Mouse (Mus musculus) hindbrain, embryonic 11.5 days (tissue): ENCODE data around the gene Dmgdh. TPM values are rescaled to one million over a fixed set of nuclear protein-coding genes. Genes with fewer than 3 reads are reported as not detected.
A peak's percentile ranks its signal among the peaks of the same experiment; 100 is the strongest.

Experiments
- ATAC-seq: fragments of 200-750 bp; cut with Nextera tagmentation; 2 replicates; pipeline ENCODE4 v1.8.0; 2017; ENCODE audit warnings: mild to moderate bottlenecking, moderate TSS enrichment, moderate library complexity; ENCODE audit not compliant: low FRiP score
- DNase-seq: peaks from one replicate; pipeline ENCODE4 v3.0.0-alpha.2; 2015; ENCODE audit warnings: low spot score
- H3K27ac ChIP-seq: fragments of 300-500 bp; sonication (generic); 2 replicates; pipeline ENCODE4 v1.5.1; 2014; ENCODE audit warnings: mild to moderate bottlenecking, low read depth, low read length
- H3K27me3 ChIP-seq: fragments of 300-500 bp; sonication (generic); 2 replicates; pipeline ENCODE4 v1.6.1; 2014; ENCODE audit warnings: mild to moderate bottlenecking, low read length, moderate library complexity, mixed read lengths; ENCODE audit not compliant: control insufficient read depth, insufficient read depth
- H3K36me3 ChIP-seq: fragments of 300-500 bp; sonication (generic); 2 replicates; pipeline ENCODE4 v1.6.1; 2014; ENCODE audit warnings: mild to moderate bottlenecking, low read length, moderate library complexity, mixed read lengths; ENCODE audit not compliant: control insufficient read depth, insufficient read depth
- H3K4me1 ChIP-seq: fragments of 300-500 bp; sonication (generic); replicated peaks from 2 replicates; pipeline ENCODE4 v1.6.1; 2014; ENCODE audit warnings: low read length, mixed read lengths; ENCODE audit not compliant: control insufficient read depth, insufficient read depth
- H3K4me2 ChIP-seq: fragments of 300-500 bp; sonication (generic); replicated peaks from 2 replicates; pipeline ENCODE4 v1.6.1; 2014; ENCODE audit warnings: mild to moderate bottlenecking, low read depth, low read length
- H3K4me3 ChIP-seq: fragments of 300-500 bp; sonication (generic); 2 replicates; pipeline ENCODE4 v1.5.1; 2014; ENCODE audit warnings: low read depth, low read length
- H3K9ac ChIP-seq: fragments of 300-500 bp; sonication (generic); 2 replicates; pipeline ENCODE4 v1.6.1; 2014; ENCODE audit warnings: low read depth, low read length
- H3K9me3 ChIP-seq: fragments of 300-500 bp; sonication (generic); 2 replicates; pipeline ENCODE4 v1.6.1; 2016; ENCODE audit warnings: low read length; ENCODE audit not compliant: control insufficient read depth
- WGBS: fragments of 180-500 bp; shearing (Covaris S2); extraction: QIAGEN DNeasy Blood & Tissue Kit; methylation state at CpG from one replicate; pipeline ENCODE4 v1.1.7; 2014; 5-methylcytosine and 5-hydroxymethylcytosine counted together
- polyA plus RNA-seq: library from polyadenylated mRNA; unstranded; fragments of >200 nt; fragmentation: Nextera tagmentation; extraction: Ambion mirVana; gene quantifications from 2 replicates; pipeline ENCODE4 v1.2.1, GENCODE M21; 2014

Dmgdh gene
- polyA plus RNA-seq, result 0.17 and 0.24 TPM in 2 replicates

DNA sequence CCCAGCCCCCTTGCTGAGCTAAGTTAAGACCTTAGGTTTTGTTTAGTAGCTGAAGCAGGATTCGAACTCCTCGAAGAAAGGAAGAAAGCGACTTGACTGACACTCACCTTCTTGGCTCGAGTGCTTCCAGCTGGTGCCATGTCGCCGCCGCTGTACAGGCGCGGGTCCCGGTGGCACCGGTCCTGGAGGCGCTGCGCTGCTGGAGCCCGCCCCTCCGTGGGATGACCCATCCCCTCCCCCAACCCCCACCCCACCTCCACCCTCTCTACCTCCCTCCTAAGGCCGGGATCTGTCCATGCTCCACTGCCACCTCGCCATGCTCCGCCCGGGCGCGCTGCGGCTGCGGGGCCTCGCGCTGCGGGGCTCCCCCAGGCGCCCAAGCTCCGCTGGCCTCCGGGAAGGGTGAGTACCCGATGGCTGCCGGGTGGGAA, at the start of gene Dmgdh, which contains the start of gene Bhmt2:
Gene Dmgdh, plus strand, starts transcription at position 303 of the 431 bp plus-strand sequence.
Gene Bhmt2, minus strand, starts transcription at position 172 of the 431 bp plus-strand sequence.
- Histone ChIP-seq H3K4me2 (0 out of 2 replicates have a peak within 1 kb of the TSS, but pooled peaks have one; percentile 5), H3K27me3 (peaks cover 10% of the 10 kb centered on the region), H3K27ac (no peak within 1 kb of the TSS), H3K9me3 (no peaks in the 10 kb centered on the region), H3K9ac (no peak within 1 kb of the TSS), H3K4me1 (0 out of 2 replicates have a peak, but pooled peaks cover 3% of the 10 kb centered on the region), H3K4me3 (peak within 1 kb of the TSS; percentile 8; the same call in 1 of the 2 replicates), H3K36me3 (no peaks in the 10 kb centered on the region)
- no peak for ATAC-seq
- 6% methylated on average over 20 of the region's 31 CpGs for WGBS
- DNase-seq, result no peak

- no peak overlapping the region for H3K27ac ChIP-seq
- no peak overlapping the region for H3K4me2 ChIP-seq
- H3K36me3 ChIP-seq, result no peaks in the 10 kb centered on the region
- H3K9me3 ChIP-seq, result no peaks in the 10 kb centered on the region
- no peak overlapping the region for H3K9ac ChIP-seq
- WGBS, result 25% methylated on average over 6 of the region's 6 CpGs
- H3K27me3 ChIP-seq, result no peaks in the 10 kb centered on the region
- H3K4me1 ChIP-seq, result no peaks in the 10 kb centered on the region
- DNase-seq, result no peak
- H3K4me3 ChIP-seq, result no peak overlapping the region
- no peak for ATAC-seq
Measured at GRCm38 (mm10) chr13:93628861-93629260, 45.4 kb upstream of the Dmgdh start.

GRCm38 (mm10) chr13:93630941-93631705, 43.1 kb upstream of the Dmgdh start:
- Histone ChIP-seq H3K9me3 (no peaks in the 10 kb centered on the region), H3K4me3 (no peak overlapping the region), H3K36me3 (no peaks in the 10 kb centered on the region), H3K9ac (no peak overlapping the region), H3K4me2 (no peak overlapping the region), H3K27ac (no peak overlapping the region), H3K4me1 (no peaks in the 10 kb centered on the region), H3K27me3 (no peaks in the 10 kb centered on the region)
- ATAC-seq (no peak), DNase-seq (no peak)
- WGBS, result 87% methylated on average over 10 of the region's 10 CpGs

DNA sequence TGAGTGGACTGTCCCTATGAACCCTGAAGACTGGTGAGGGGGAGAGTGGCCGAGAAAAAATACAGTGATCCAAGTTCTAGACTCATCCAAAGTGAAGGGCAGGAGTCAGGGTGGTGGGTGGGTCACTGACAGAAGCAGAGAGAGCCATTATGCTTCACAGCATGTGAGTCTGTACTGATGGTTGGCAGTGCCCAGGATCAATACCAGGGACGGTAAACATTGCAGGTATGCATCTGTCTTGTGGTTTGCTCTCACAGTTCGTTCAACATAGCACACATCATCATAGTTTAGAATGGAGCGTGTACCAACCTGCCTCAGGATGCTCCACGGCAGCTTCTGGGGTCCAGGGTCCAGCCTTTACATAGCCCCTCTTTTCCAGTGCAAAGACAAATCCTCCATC, 41.3 kb upstream of the Dmgdh start:
- Histone ChIP-seq H3K9me3 (no peaks in the 10 kb centered on the region), H3K27ac (no peak overlapping the region), H3K9ac (no peak overlapping the region), H3K4me2 (no peak overlapping the region), H3K4me3 (no peak overlapping the region), H3K36me3 (no peaks in the 10 kb centered on the region), H3K27me3 (no peaks in the 10 kb centered on the region), H3K4me1 (no peaks in the 10 kb centered on the region)
- ATAC-seq, result no peak
- WGBS, result 82% methylated on average over 5 of the region's 5 CpGs
- no peak for DNase-seq

GRCm38 (mm10) chr13:93636561-93636960, 37.7 kb upstream of the Dmgdh start:
- H3K4me3 ChIP-seq, result no peak overlapping the region
- DNase-seq, result no peak

DNA sequence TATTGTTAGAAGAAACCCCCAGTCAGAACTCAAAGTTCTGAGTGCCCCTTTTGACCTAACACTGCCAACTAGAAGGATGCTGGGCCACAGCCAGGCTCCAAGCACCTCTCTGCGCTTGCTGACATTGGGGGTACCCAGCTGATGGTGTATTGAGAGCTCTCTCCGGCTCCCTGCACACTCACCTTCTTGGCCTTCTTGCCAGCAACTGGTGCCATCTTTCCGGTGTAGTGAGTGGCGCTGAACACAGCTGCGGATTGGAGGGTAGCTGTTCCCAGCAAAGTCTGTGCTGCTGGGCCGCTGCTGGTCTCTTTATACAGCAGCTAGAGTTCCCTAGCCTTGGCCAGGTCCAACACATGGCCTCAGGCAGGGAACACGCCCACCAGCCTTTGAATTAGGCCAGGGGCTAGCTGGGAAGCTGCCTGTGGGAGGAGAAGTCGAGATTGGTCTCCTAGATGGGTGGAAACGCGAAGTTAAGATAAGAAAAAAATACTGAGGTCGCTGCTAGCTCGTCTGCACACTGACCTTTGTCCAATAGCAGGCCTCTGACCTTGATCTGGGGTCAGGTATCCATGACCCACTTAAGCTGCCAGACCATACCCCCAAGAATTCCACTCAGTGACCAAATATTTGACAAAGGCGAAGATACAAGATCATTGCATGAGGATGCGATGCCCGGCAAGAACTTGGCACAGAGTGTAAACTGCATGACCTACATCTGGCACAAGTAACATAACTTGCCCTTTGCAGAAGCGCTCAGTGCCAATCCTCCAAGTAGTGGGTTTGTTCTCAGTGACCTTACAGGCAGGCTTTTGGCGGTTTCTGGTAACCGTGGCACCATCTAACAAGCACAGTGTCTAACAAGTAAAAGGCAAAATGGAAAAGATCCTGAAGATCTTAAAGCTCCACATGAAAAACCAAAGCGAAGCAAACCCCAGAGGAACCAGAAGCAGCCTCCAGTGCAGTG, 36.7 kb upstream of the Dmgdh start, which contains the start of gene Bhmt:
Gene Bhmt, minus strand, starts transcription at position 680 of the 964 bp plus-strand sequence.
- no peaks in the 10 kb centered on the region for H3K36me3 ChIP-seq
- no peaks in the 10 kb centered on the region for H3K4me1 ChIP-seq
- H3K4me2 ChIP-seq, result no peak within 1 kb of the TSS
- no peak within 1 kb of the TSS for H3K27ac ChIP-seq
- H3K9ac ChIP-seq, result no peak within 1 kb of the TSS
- no peak for ATAC-seq
- H3K27me3 ChIP-seq, result no peaks in the 10 kb centered on the region
- H3K9me3 ChIP-seq, result no peaks in the 10 kb centered on the region
- DNase-seq, result no peak
- 79% methylated on average over 19 of the region's 19 CpGs for WGBS
- no peak within 1 kb of the TSS for H3K4me3 ChIP-seq

More at GRCm38 (mm10) chr13:93636561-93636960, 37.7 kb upstream of the Dmgdh start:
- ATAC-seq, result no peak
- no peaks in the 10 kb centered on the region for H3K36me3 ChIP-seq
- H3K4me1 ChIP-seq, result no peaks in the 10 kb centered on the region
- no peak overlapping the region for H3K9ac ChIP-seq
- no peak overlapping the region for H3K27ac ChIP-seq
- H3K27me3 ChIP-seq, result no peaks in the 10 kb centered on the region
- no peaks in the 10 kb centered on the region for H3K9me3 ChIP-seq
- no peak overlapping the region for H3K4me2 ChIP-seq
- 57% methylated on average over 1 of the region's 1 CpGs for WGBS

DNA sequence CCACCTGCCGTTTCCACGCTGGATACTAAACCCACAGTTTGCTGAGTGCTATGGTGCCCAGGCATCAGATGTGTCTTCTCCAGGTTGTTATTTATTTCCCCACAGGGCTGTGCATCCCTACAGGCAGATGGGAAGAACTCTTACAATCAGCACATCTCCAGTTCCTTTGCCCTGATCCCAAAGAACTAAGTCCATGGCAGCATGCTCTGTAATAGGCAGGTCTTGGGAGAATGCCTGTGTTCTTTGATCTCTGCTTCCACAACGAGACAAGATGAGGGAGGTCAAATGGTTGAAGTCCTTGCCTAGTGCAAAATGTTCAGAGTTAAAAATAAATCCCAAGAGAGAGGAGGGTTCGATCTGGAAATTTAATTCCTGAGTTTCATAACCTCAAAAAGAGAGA, 34.6 kb upstream of the Dmgdh start:
- Histone ChIP-seq H3K9ac (no peak overlapping the region), H3K36me3 (no peaks in the 10 kb centered on the region), H3K4me2 (no peak overlapping the region), H3K27ac (no peak overlapping the region), H3K9me3 (no peaks in the 10 kb centered on the region), H3K4me3 (no peak overlapping the region), H3K4me1 (no peaks in the 10 kb centered on the region), H3K27me3 (no peaks in the 10 kb centered on the region)
- 66% methylated on average over 4 of the region's 4 CpGs for WGBS
- DNase-seq, result no peak
- ATAC-seq, result no peak

- Histone ChIP-seq H3K36me3 (no peaks in the 10 kb centered on the region), H3K4me3 (no peak overlapping the region), H3K4me2 (no peak overlapping the region), H3K9ac (no peak overlapping the region), H3K9me3 (no peaks in the 10 kb centered on the region), H3K27me3 (no peaks in the 10 kb centered on the region), H3K27ac (no peak overlapping the region), H3K4me1 (no peaks in the 10 kb centered on the region)
- no peak for DNase-seq
- 77% methylated on average over 7 of the region's 7 CpGs for WGBS
- ATAC-seq, result no peak
Measured at GRCm38 (mm10) chr13:93648387-93649130, 25.7 kb upstream of the Dmgdh start.
